20 mouse cellular contexts compared by ENCODE assay signal in the genomic region with DNA sequence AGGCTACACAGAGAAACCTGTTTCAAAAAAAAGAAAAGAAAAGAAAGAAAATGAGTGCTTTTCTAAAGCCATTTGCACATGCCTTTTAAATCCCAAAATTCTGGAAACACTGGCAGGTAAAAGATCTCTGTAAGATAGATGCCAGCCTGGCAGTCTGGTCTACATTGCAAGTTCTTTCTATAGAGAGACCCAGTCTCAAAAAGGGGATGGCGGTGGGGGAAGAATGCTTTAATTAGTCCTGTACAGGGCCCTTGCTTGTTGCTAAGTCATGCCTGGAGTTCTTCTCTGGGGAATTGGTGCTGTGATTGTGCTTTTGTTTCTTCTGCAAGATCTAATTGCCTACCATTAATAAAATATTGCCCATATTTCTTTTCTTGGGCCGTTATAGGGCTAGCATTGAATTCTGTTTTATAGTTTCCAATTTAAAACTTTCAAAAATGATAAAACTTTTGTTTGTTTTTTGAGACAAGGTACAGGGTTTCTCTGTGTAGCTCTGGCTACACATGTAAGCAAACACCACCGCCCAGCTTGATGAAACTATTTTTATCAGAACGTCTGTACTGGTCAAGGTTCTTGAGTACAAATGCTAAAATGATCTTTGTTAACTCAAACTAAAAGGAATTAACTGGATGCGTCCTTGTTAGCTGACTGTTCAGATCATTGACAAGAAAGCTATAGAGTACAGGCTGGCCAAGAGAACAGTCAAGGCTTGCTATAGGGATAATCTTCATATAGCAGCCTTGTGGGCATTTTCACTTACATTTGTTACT. TPM values are rescaled to one million over a fixed set of nuclear protein-coding genes. Genes with fewer than 3 reads are reported as not detected.
DNase-seq lines count a peak whose midpoint lies in the region; ATAC-seq and TF ChIP-seq lines count a peak whose summit lies in the region.
"Had no signal": no experiment of that assay in that cellular context is flagged by ENCODE, and none has a peak within 500 bp of the region (broad histone marks: within the 10 kb centered on the region; RNA-seq: fewer than 3 reads in every experiment).

No protein-coding gene starts in this region.

- H3K4me1 ChIP-seq in heart, embryonic 16.5 days (ENCODE audit: control insufficient read depth, insufficient read depth, low read length) = peaks cover 36% of the 10 kb centered on the region
- H3K4me1 ChIP-seq in neural tube, embryonic 12.5 days = peaks cover 17% of the 10 kb centered on the region

- H3K9me3 ChIP-seq in heart, embryonic 16.5 days (replicated peaks; ENCODE audit: control insufficient read depth, low read length) = no peaks in the 10 kb centered on the region
- no peaks in the 10 kb centered on the region for H3K9me3 ChIP-seq in neural tube, embryonic 12.5 days
- H3K9me3 ChIP-seq: forebrain, embryonic 10.5 days; forebrain, embryonic 13.5 days; hindbrain, embryonic 12.5 days; hindbrain, embryonic 15.5 days had no signal

- no peak for DNase-seq in gastrocnemius, adult 2 months
- DNase-seq in gastrocnemius, postnatal 36 days = no peak
- no peak for DNase-seq in heart, adult 18-20 months
- no peak for DNase-seq in neural tube, embryonic 10.5 days (ENCODE audit: extremely low spot score, low spot score)
- DNase-seq: adrenal gland, postnatal 10 days; cerebellum, adult 18-20 months; cerebellum, adult 9-10 months; cerebellum, postnatal 14 days; gastrocnemius, postnatal 14 days; heart, postnatal 14 days had no signal

- no peak for ATAC-seq in heart, embryonic 16.5 days (replicated peaks; ENCODE audit: extremely low read depth, insufficient read depth, low FRiP score)
- no peak for ATAC-seq in neural tube, embryonic 12.5 days (ENCODE audit: low FRiP score, low read depth)
- ATAC-seq: forebrain, embryonic 13.5 days; forebrain, embryonic 16.5 days; intestine, postnatal 0 days; Patski had no signal

- no peak for TF ChIP-seq CTCF in gastrocnemius, adult 2 months (IDR thresholded peaks at IDR 0.05)

- intact Hi-C loops in gastrocnemius, adult 2 months (cut with DNase I) = no loop called here
- intact Hi-C loops in gastrocnemius, postnatal 36 days (cut with DNase I) = no loop called here

- H3K36me3 ChIP-seq in heart, embryonic 16.5 days (ENCODE audit: control insufficient read depth, insufficient read depth) = no peaks in the 10 kb centered on the region
- no peaks in the 10 kb centered on the region for H3K36me3 ChIP-seq in neural tube, embryonic 12.5 days
- H3K36me3 ChIP-seq: hindbrain, embryonic 15.5 days had no signal

- H3K4me2 ChIP-seq in heart, embryonic 16.5 days (ENCODE audit: low read depth, low read length) = peak overlapping the region; percentile 23; the same call in 1 of the 2 replicates
- H3K4me2 ChIP-seq in neural tube, embryonic 12.5 days (replicated peaks) = no peak overlapping the region
- H3K4me2 ChIP-seq: forebrain, embryonic 13.5 days; heart, embryonic 11.5 days; hindbrain, embryonic 12.5 days; hindbrain, embryonic 15.5 days had no signal

- H3K4me3 ChIP-seq in gastrocnemius, adult 2 months = peak overlapping the region; percentile 61
- H3K4me3 ChIP-seq in heart, embryonic 16.5 days (ENCODE audit: low read length) = no peak overlapping the region
- H3K4me3 ChIP-seq in neural tube, embryonic 12.5 days = no peak overlapping the region
- H3K4me3 ChIP-seq: forebrain, embryonic 10.5 days; forebrain, embryonic 13.5 days; hindbrain, embryonic 12.5 days; hindbrain, embryonic 15.5 days had no signal

- H3K27ac ChIP-seq in gastrocnemius, adult 2 months = peak overlapping the region; percentile 86
- H3K27ac ChIP-seq in heart, embryonic 16.5 days (ENCODE audit: low read length) = peak overlapping the region; percentile 51
- no peak overlapping the region for H3K27ac ChIP-seq in neural tube, embryonic 12.5 days
- H3K27ac ChIP-seq: forebrain, embryonic 10.5 days; forebrain, embryonic 13.5 days; hindbrain, embryonic 12.5 days; hindbrain, embryonic 15.5 days had no signal

- H3K27me3 ChIP-seq in heart, embryonic 16.5 days (ENCODE audit: control insufficient read depth, insufficient read depth, low read length) = no peaks in the 10 kb centered on the region
- no peaks in the 10 kb centered on the region for H3K27me3 ChIP-seq in neural tube, embryonic 12.5 days (replicated peaks)
- H3K27me3 ChIP-seq: forebrain, embryonic 13.5 days; hindbrain, embryonic 12.5 days; hindbrain, embryonic 15.5 days; Patski had no signal

- WGBS in heart, embryonic 16.5 days = 57% methylated on average over 5 of the region's 5 CpGs
- 89% methylated on average over 5 of the region's 5 CpGs for WGBS in neural tube, embryonic 12.5 days

- H3K9ac ChIP-seq in heart, embryonic 16.5 days (ENCODE audit: low read length) = no peak overlapping the region
- 0 out of 2 replicates have a peak overlapping the region, but pooled peaks have one; percentile 3 for H3K9ac ChIP-seq in neural tube, embryonic 12.5 days
- H3K9ac ChIP-seq: forebrain, embryonic 13.5 days; hindbrain, embryonic 12.5 days; hindbrain, embryonic 15.5 days had no signal

RNA-seq across cellular contexts. Expression of a gene that starts 5.7 kb away (rescaled TPM):
- 100 to 1,000 TPM in 1 of 2 experiments, 10 to 100 TPM in 1; 88.9 to 152 TPM for total RNA-seq in gastrocnemius, adult 2 months (2021)
- 100 to 1,000 TPM in 1 of 2 experiments, 10 to 100 TPM in 1; 89.2 to 110 TPM for total RNA-seq in gastrocnemius, postnatal 36 days (2021)
- polyA plus RNA-seq in heart, embryonic 16.5 days (2015; fragmentation: Nextera tagmentation; extraction: Ambion mirVana) = 113 and 115 TPM in 2 replicates
- total RNA-seq in heart, adult 18-20 months (2021) = 100 to 1,000 TPM; 157 to 176 TPM
- polyA plus RNA-seq in neural tube, embryonic 12.5 days (2016; fragmentation: Nextera tagmentation; extraction: Ambion mirVana) = 88.4 and 88.7 TPM in 2 replicates

RNA-seq across cellular contexts. Expression of a gene that starts 28.0 kb away (rescaled TPM):
- 10 to 100 TPM; 21.6 to 24.3 TPM for total RNA-seq in gastrocnemius, adult 2 months (2021)
- total RNA-seq in gastrocnemius, postnatal 36 days (2021) = 10 to 100 TPM; 21.0 TPM
- 20.3 and 23.4 TPM in 2 replicates for polyA plus RNA-seq in heart, embryonic 16.5 days (2015; fragmentation: Nextera tagmentation; extraction: Ambion mirVana)
- 10 to 100 TPM; 26.4 to 28.8 TPM for total RNA-seq in heart, adult 18-20 months (2021)
- polyA plus RNA-seq in neural tube, embryonic 12.5 days (2016; fragmentation: Nextera tagmentation; extraction: Ambion mirVana) = 37.5 and 41.7 TPM in 2 replicates

RNA-seq across cellular contexts. Expression of a gene that starts 28.1 kb away (rescaled TPM):
- 10 to 100 TPM; 48.4 to 53.4 TPM for total RNA-seq in gastrocnemius, adult 2 months (2021)
- total RNA-seq in gastrocnemius, postnatal 36 days (2021) = 10 to 100 TPM; 48.6 to 51.0 TPM
- polyA plus RNA-seq in heart, embryonic 16.5 days (2015; fragmentation: Nextera tagmentation; extraction: Ambion mirVana) = 59.6 and 68.9 TPM in 2 replicates
- total RNA-seq in heart, adult 18-20 months (2021) = 10 to 100 TPM; 56.2 to 68.7 TPM
- polyA plus RNA-seq in neural tube, embryonic 12.5 days (2016; fragmentation: Nextera tagmentation; extraction: Ambion mirVana) = 64.1 and 64.5 TPM in 2 replicates
